Mouse (Mus musculus) ES-E14 (cell line): ENCODE results near the gene Ly9. TPM values are rescaled to one million over a fixed set of nuclear protein-coding genes. Genes with fewer than 3 reads are reported as not detected.

Source experiments
- DNase-seq: peaks from one replicate; pipeline ENCODE4 v3.0.0-alpha.2; 2013; ENCODE audit warnings: low read depth, low spot score
- H3K27ac ChIP-seq: 2 replicates; pipeline ENCODE4 v1.5.1; 2012; ENCODE audit warnings: low read depth, mild to moderate bottlenecking, low read length, moderate library complexity, mixed read lengths; ENCODE audit not compliant: poor library complexity, insufficient read depth, severe bottlenecking
- H3K36me3 ChIP-seq: 2 replicates; pipeline ENCODE4 v1.6.1; 2012; ENCODE audit warnings: mild to moderate bottlenecking, low read length, moderate library complexity, mixed read lengths; ENCODE audit not compliant: control insufficient read depth, poor library complexity, insufficient read depth, severe bottlenecking
- H3K4me1 ChIP-seq, 2 experiments: fragments of 150-350 bp in 1 of 2; sonication (generic) in 1 of 2; 2 replicates each; pipeline ENCODE4 v1.6.1; 2012; ENCODE audit warnings: low read length in 2 of 2, mild to moderate bottlenecking in 1 of 2, mixed read lengths in 1 of 2; ENCODE audit not compliant: control insufficient read depth in 2 of 2, insufficient read depth in 2 of 2, poor library complexity in 1 of 2
- H3K4me3 ChIP-seq, 2 experiments: fragments of 150-350 bp in 1 of 2; sonication (generic) in 1 of 2; 2 replicates each; pipeline ENCODE4 v1.5.1; 2012; ENCODE audit warnings: low read length in 2 of 2, low read depth in 1 of 2, mild to moderate bottlenecking in 1 of 2, mixed read lengths in 1 of 2; ENCODE audit not compliant: insufficient read depth in 1 of 2, poor library complexity in 1 of 2, severe bottlenecking in 1 of 2
- H3K9ac ChIP-seq: 2 replicates; pipeline ENCODE4 v1.6.1; 2012; ENCODE audit warnings: low read depth, mild to moderate bottlenecking, low read length, mixed read lengths; ENCODE audit not compliant: poor library complexity, insufficient read depth, severe bottlenecking
- H3K9me3 ChIP-seq: fragments of 150-350 bp; sonication (generic); 2 replicates; pipeline ENCODE4 v1.6.1; 2012; ENCODE audit warnings: low read depth, mild to moderate bottlenecking, low read length; ENCODE audit not compliant: control insufficient read depth, insufficient read depth
- CHD2 ChIP-seq: IDR thresholded peaks from 2 replicates; pipeline ENCODE4 v1.6.1; 2014; ENCODE audit warnings: mild to moderate bottlenecking, low read depth, low read length, inconsistent platforms
- HCFC1 ChIP-seq: IDR thresholded peaks from 2 replicates; pipeline ENCODE4 v1.6.1; 2012; ENCODE audit warnings: low read length, inconsistent platforms, borderline replicate concordance; ENCODE audit not compliant: insufficient read depth
- MAFK ChIP-seq: IDR thresholded peaks from 2 replicates; pipeline ENCODE4 v1.6.1; 2014; ENCODE audit warnings: mild to moderate bottlenecking, low read depth, low read length, inconsistent platforms; ENCODE audit not compliant: insufficient read depth
- ZC3H11A ChIP-seq: IDR thresholded peaks from 2 replicates; pipeline ENCODE4 v1.6.1; 2012; ENCODE audit warnings: low read depth, mild to moderate bottlenecking, inconsistent platforms, low read length, borderline replicate concordance
- ZNF384 ChIP-seq: IDR thresholded peaks from 2 replicates; pipeline ENCODE4 v1.6.1; 2012; ENCODE audit warnings: low read depth, low read length, inconsistent platforms
- in situ Hi-C, 2 experiments: fragments of 600-800 bp; cut with MboI; formaldehyde crosslinking; loops; one replicate each; pipeline ENCODE4 v1.15.1; 2025; ENCODE audit warnings: low sequenced_read_pairs in 2 of 2, inconsistent platforms in 1 of 2; ENCODE audit not compliant: unreplicated experiment in 2 of 2
- total RNA-seq: library from RNA; depleted of rRNA; stranded (reverse); fragments of 300-350 nt; gene quantifications from 2 replicates; pipeline ENCODE4 v1.2.3, GENCODE M21; 2012

Gene Ly9
- total RNA-seq, 1 experiment, result 0.13 TPM

- Histone ChIP-seq H3K9ac (no peak overlapping the region), H3K9me3 (no peaks in the 10 kb centered on the region), H3K4me3 (no peak overlapping the region), H3K27ac (no peak overlapping the region), H3K4me1 (no peaks in the 10 kb centered on the region), H3K36me3 (no peaks in the 10 kb centered on the region)
- TF ChIP-seq CHD2, result no peak
- TF ChIP-seq ZC3H11A, result no peak
- no peak for TF ChIP-seq HCFC1
- no peak for TF ChIP-seq MAFK
- no peak for TF ChIP-seq ZNF384
- in situ Hi-C loops, result no loop called here
- DNase-seq, result no peak
Measured at GRCm38 (mm10) chr1:171643612-171644011, 36.4 kb upstream of the Ly9 start.

- Histone ChIP-seq H3K27ac (no peak overlapping the region), H3K36me3 (no peaks in the 10 kb centered on the region), H3K4me3 (no peak overlapping the region), H3K9me3 (no peaks in the 10 kb centered on the region), H3K4me1 (no peaks in the 10 kb centered on the region), H3K9ac (no peak overlapping the region)
- TF ChIP-seq HCFC1 (no peak), ZNF384 (no peak), CHD2 (no peak), MAFK (no peak), ZC3H11A (no peak)
- no peak for DNase-seq
- in situ Hi-C loops, result no loop called here
Measured at GRCm38 (mm10) chr1:171640796-171641195, 33.6 kb upstream of the Ly9 start.

GRCm38 (mm10) chr1:171638686-171639085, 31.5 kb upstream of the Ly9 start:
- DNase-seq, result no peak
- no peaks in the 10 kb centered on the region for H3K36me3 ChIP-seq
- H3K9ac ChIP-seq, result no peak overlapping the region
- H3K27ac ChIP-seq, result no peak overlapping the region
- TF ChIP-seq ZC3H11A (no peak), CHD2 (no peak), ZNF384 (no peak), HCFC1 (no peak), MAFK (no peak)
- no peaks in the 10 kb centered on the region for H3K9me3 ChIP-seq
- H3K4me1 ChIP-seq, result no peaks in the 10 kb centered on the region
- no peak overlapping the region for H3K4me3 ChIP-seq
- in situ Hi-C loops, result no loop called here

GRCm38 (mm10) chr1:171637101-171637500, 29.9 kb upstream of the Ly9 start:
- in situ Hi-C loops, result no loop called here
- Histone ChIP-seq H3K4me3 (no peak overlapping the region), H3K9me3 (no peaks in the 10 kb centered on the region), H3K4me1 (no peaks in the 10 kb centered on the region), H3K9ac (no peak overlapping the region), H3K36me3 (no peaks in the 10 kb centered on the region), H3K27ac (no peak overlapping the region)
- no peak for TF ChIP-seq ZNF384
- DNase-seq, result no peak

- TF ChIP-seq CHD2, result no peak
- TF ChIP-seq HCFC1, result no peak
- no peaks in the 10 kb centered on the region for H3K36me3 ChIP-seq
- DNase-seq, result no peak
- no peaks in the 10 kb centered on the region for H3K4me1 ChIP-seq
- H3K9me3 ChIP-seq, result no peaks in the 10 kb centered on the region
- in situ Hi-C loops, result no loop called here
- H3K27ac ChIP-seq, result no peak overlapping the region
- H3K9ac ChIP-seq, result no peak overlapping the region
- no peak overlapping the region for H3K4me3 ChIP-seq
Measured at GRCm38 (mm10) chr1:171635696-171636095, 28.5 kb upstream of the Ly9 start.
